Mouse (Mus musculus) fat pad, adult 2 months (tissue): ENCODE measurements around the gene Cngb1.

Experiments used
- DNase-seq: peaks from one replicate; pipeline ENCODE4 v3.0.0-alpha.2; 2011; ENCODE audit warnings: low read depth, low spot score; ENCODE audit errors: extremely low read depth

Cngb1 gene

DNA sequence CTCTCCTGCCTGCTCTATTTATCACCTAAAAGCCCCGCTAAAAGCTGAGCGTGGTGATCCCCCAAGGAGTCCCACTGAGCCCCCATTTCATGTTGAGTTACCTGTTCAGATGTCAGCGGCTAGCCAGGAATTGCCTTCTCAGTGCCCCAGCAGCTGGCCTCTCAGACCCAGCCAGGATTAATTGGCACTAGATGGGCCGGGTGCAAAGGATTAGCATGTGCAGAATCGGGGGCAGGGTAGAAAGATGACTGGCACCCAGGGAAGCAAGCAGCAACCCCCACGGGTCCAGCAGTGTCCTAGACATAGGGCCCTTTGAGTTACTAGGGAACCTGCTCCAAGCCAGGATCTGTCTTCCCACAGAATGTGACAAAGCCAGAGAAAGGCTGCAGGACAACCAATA lies at the start of gene Cngb1:
Gene Cngb1 (minus strand): TSS at position 155 of the 400 bp plus-strand sequence.
- DNase-seq = no peak

DNA sequence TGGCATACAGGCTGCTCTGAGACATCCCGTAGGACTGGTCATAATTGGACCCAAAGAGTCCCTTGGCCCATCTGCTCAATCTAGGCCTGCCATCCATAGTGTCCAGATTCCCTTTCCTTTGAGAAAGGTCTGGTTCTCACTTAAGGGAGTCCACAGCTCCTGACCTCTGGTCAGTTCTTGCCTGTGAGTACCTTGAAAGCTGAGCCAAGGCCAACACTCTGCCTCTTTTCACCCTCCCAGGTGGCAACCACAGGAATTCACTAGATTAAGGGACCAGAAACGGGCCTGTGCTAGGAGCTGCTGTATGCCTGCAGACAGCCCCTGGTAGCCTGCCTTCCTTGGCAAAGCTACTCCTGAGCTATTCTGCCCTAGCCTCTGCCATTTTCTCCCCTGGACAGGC lies 48.2 kb upstream of the Cngb1 start:
- DNase-seq = no peak

DNA sequence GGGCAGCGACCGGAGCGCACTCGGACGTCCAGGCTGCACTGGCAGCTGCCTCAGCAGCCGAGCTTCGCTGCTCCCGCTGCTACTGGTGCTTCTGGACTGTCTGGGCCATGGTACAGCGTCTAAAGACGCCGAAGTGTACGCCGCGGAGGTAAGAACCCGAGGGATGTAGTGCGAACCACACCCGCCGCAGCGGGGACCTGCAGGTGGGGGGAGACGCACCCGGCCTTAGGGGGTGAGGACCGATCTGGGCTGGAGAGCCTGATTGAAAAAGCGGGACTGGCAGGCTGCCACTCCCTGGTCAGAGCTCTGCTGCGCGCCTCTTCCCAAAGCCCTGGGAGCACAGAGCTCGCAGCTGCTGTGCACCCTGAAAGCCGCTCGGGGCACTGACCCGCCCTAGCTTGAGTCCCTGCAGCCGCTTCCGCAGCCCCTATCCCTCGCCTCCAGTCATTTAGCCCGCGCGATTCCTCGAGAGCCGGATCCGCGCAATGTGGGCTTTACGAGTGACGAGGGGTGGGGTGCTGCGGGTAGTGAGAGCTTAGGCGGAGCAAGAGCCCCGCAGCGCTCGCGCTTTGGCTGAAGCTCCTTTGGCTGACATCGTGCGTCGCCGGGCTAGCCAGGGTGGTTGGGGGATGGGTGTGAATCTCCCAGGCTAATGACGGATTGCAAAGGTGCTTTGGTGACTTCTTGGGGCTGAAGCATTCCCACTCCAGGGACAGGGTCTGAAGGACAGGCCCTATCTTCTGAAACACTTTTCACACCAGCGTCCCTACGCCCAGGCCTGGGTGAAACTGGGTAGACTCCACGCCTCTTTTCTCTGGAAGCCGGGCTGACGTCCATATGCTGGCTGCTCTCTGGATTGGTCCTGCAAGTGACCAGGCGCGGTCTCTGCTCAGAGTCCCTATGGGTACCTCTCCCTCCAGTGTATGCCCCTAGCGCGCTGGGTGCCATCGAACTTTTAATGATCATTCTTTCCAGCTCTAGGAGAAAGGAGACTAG lies 46.8 kb upstream of the Cngb1 start:
- DNase-seq = no peak

DNA sequence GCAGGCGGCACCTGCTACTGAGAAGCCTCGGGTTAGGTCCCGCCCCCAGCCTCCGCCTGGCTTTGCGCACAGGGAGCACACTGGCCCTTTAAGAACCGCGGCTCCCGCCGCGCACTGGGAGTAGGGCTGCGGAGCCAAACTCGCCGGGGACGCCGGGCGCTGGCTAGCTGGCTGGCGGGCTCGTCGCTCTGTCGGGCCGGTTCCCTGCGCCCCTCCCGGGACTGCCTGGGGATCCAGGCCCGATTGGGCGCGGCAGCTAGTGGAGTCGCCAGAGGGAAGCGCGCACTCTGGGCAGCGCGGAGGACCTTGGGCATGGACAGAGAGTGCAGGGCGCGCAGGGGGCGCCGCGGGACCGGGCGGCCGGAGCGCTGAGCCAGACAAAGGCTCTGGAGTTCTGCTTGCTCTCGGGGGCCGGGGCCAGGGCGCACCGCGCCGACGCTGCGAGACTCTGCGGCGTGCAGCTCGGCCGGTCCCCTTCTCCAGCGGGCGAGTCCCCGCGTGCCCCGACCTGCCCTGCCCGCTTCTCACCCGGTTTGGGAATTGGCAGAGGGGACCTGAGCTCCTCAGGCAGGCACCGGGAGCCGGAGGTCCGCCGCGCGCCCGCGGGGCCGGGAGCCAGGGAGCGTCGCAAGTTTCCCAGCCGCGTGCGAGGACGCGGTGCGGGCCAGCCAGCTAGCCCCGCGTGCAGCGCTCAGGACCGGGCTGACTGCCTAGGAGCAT lies 45.9 kb upstream of the Cngb1 start, which contains the start of gene Mmp15:
Gene Mmp15 (plus strand): TSS at position 118 of the 720 bp plus-strand sequence.
- no peak for DNase-seq

DNA sequence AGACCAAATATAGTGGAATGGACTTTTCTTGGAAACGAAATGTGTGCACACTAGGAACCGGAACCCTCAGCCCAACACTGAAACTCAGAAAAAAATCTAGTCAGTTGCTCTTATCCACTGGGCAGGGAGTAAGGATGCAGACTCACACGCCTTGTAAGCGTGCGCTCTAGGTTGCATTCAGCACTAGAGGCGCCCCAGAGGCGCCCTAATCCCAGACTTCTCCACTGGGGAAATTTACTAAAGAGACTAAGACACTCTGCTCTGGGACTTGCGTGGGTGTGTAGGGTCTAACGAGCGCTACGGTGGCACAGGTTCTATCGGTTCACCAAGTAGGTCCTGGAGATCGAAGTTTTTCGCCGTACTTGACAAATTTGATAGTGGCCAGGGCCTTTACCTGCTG lies 45.1 kb upstream of the Cngb1 start:
- no peak for DNase-seq

DNA sequence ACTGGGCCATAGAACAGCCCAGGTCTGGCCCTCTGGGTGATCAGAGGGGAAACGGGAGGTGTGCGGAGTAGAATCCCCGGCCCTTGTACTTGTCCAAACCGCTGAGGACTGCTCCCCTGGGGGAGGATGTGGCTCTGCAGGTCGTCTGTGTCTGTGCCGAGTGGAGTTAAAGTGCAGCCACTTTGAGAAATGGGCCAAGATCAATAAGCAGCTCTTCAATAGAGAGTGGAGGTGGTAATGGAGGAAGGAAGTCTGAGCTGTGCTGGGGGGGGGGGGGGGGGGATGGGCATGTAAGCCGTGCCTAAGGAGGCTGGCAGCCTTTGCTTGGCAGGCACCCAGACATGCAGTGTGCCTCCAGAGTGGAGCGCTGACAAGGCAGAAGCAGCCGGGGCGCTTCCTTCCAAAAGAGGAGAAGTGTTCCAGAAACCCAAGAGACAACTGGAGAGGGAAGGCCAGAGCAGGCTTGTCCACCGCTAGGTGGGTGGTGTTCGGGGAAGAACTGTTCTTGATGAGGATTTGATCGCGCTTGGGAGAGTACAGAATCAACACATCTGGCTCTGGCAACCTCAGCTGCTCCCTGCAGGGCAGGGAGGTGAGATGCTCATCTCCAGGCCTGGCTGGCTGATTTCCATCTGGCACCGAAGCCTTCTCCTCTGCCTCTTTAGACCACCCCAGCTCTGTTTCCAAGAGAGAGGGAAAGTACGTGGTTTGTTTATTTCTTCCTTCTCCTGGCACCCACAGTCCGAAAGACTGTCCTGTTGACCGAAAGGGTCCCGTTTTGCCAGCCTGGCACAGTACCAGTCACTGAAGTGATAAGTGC lies 42.6 kb upstream of the Cngb1 start:
- DNase-seq = peak; percentile 85

DNA sequence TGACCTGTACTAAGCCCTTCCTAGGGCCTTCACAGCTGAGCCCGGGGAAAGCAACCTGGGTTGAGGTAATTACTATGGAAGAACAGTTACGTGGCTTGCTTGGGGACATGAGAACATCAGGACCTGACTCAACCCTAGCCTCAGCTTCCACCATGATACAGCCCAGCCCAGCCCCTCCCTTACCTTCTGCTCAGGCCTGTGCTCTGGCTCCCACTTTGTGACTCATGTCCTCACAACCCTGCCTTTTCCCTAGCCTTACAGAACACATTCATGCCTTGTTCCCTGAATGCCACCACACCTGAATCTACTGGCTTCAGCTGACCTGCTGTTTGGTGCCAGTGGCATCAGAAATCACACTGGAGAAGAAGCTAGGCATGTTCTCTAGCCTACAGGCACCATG lies 42.0 kb upstream of the Cngb1 start:
- DNase-seq = no peak

DNA sequence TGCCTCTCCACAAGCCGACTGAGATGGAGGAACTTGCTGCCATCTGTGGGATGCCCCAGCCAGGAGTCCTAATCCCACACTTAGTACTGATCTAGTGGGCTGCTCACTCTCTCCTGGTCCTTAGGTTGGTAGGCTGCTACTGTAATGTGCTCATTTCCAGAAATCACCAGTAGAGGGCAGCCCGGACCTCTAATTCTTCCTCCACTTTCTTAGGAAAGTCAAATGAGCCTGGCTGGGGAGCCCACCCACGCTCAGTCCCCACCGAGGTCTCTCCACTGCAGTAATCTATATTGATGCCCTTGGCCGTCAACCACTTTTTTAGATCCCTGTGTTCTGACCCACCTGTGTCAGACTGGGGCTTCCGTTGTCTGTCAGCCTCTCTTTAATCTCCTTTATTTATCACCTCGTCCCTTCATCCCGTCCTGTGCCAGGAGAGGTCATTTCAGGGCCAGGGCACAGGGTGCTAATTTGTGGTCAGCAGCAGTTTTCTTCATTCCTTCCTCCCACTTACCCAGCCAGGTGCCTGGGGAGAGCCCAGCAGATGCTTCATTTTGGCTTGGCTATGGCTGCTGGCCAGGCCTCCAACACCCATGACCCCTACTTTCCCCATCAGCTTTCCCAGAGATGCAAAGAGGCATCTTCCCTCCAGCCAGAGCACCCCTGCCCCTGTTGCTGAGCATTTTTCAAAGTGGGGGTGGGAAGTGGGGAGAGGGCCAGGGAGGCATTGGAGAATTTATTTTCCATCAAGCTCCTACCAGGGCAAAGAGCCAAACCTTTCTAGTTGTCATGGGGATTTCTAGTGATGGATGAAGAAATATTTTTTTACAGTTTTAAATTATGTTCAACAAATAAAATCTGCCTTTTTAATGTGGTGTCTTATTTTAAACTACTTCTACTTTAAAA lies 40.5 kb upstream of the Cngb1 start:
- no peak for DNase-seq

DNA sequence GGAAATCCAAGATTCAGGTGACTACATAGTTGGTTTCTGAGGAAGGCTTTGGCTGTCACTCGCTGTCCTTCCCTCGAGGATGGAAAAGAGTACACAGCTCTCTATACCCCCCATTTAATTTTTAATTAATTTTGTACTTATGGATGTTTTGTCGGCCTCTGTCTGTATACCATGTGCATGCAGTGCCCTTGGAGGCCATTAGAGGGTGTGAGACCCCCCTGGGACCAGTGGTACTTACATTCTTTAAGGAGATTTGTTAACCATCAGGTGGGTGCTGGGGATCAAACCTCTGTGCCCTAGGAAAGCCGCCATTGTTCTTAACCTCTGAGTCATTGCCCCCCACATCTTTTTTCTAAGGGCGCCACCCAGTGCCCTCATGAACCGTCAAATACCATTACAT lies 38.3 kb upstream of the Cngb1 start:
- no peak for DNase-seq

DNA sequence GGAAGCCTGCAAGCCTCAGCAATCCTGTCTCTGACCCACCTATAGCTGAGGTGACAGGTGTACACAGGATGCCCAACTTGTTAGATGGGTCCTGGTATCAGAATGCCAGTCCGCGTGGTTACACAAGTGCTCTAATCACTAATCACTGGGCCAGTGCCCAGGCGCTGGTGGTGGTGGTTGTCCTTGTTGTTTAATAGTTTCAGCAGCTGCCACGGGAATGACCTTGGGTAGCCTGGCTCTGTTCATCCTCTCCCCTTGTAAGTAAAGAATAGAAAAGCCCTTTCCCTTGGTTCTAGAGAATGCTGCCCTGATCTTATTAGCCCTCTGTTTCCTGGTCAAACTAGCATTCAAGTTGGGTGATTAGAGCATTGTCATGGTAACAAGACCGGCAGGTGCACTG lies 35.3 kb upstream of the Cngb1 start:
- DNase-seq = no peak

DNA sequence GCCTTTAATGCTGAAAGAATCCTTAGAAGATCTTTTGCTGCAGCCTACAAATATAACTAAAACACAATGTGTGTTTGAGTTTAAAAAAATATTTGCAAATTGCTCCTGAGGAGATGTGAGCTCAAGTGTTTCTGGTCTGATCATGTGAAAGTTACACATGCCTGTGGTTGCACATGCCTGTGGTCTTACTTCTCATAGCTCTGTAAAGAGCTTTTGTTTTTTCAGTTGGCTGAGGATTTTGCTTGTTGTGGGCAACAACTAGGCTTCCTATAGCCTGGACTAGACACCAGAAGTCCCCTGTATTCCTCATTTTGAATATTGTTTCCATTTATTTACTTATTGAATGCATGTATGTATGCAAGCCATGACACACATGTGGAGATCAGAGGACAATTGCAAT lies 30.0 kb upstream of the Cngb1 start:
- no peak for DNase-seq

DNA sequence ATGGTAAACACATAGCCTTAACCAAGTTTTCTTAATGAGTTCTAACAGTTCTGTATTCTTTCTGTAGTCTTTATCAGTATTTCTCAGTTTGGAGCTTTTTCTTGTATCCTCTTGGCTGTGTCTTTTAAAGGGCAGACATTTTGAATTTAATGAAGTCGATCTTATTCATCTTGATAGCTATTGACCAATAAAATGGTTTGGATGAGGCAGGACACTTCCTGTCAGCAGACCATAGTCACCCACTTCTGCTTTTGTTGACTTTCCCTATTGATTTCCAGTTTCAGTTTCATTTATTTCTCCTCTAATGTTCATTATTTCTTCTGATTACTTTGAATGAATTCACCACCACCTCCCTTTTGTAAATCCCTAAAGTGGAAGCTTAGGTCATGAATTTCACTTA lies 29.3 kb upstream of the Cngb1 start:
- no peak for DNase-seq

DNA sequence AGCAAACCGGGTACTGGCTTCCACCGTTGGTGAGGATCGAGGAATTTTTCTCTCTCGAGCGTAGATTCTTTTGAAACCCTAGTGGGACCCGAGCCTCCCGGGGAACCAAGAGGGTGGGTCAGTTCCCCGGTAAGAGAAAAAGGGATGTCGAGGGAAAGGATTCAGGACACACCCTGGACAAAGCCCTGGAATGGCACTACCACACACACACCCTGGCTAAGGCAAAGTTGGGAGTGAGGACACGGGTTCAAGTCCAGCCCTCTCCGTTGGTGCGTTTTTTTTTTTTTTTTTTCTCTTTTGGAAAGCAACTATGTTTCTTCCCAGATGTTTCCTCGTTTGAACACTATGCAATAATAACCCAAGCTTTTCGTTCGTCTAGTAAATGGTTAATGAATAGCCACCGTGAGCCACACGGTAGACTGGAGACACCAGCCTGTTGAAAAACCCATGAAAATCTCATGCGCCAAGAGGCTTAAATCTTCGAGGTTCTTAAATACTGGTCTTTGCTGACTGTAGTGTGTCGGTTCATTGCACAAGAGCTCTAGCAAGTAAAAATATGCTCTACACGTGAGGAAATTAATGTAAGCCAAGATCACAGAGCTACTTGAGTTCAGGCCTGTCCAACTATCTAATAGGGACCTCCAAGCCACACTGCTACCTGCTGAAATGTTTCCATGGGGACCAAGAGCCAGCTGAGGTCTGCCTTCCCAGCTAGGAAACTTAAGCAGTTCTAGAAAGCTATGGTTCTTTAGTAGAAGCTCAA lies 26.2 kb upstream of the Cngb1 start:
- DNase-seq = no peak

DNA sequence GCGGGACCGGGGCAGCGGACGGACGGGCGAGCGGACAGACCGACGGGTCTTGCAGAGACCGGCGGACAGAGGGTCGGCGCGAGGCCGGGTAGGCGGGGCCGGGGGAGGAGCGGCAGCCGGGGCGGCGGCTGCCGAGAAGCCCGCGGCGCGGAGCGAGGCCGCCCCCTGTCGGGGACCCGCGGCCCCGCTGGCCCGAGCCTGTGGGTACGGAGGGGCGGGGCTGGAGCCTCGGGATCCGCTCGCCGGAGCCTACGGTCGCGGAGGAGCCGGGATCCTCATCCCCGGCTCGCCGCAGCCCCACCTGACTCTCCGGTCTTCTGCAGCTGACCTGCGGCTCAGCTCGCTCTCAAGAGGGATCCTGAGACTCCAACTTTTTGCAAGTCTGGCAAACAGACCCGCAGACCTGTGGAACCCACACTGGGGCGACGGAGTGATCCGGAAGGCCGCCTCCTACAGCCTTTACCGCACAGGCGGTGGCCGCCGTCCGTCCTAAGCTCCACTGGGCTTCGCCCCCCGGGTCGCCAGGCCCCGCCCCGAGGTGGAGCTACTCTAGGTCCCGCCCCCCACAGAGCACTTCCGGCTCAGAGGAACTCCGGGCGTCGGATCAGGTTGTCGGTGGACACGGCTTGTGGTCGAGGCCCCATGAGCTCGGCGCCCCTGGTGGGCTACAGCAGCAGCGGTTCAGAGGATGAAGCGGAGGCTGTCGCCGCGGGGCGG lies 25.5 kb upstream of the Cngb1 start, which contains the start of the genes Zfp319 and Usb1:
Gene Zfp319 (minus strand): TSS at position 231 of the 717 bp plus-strand sequence.
Gene Usb1 (plus strand): TSS at position 565 of the 717 bp plus-strand sequence.
- DNase-seq = no peak

DNA sequence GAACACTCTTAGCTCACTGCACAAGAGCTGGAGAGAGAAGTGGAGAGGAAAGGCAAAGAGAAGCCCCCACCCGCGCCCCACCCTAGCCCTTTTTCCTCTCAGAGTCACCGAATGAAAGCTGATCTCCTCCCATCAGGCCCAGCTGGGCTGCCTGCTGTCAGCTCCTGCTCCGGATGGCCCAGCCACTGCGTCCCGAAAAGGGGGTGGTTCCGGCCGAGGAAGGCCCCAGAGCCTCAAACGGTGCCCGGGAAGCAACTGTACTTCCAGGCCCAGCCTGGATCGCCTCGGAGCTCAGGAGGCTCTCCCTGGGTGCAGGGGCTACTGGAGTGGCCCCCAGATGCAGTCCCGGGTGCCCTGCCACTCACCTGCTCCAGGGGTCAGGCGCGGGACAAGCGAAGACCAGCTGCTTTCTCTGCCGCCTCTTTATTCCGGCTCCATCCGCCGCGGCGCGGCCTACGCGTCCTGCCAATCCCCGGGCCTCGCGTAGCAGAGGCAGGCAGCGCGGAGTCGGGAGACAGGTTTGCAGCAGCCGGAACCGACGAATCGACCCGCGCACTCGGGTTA lies 24.9 kb upstream of the Cngb1 start:
- DNase-seq = no peak

DNA sequence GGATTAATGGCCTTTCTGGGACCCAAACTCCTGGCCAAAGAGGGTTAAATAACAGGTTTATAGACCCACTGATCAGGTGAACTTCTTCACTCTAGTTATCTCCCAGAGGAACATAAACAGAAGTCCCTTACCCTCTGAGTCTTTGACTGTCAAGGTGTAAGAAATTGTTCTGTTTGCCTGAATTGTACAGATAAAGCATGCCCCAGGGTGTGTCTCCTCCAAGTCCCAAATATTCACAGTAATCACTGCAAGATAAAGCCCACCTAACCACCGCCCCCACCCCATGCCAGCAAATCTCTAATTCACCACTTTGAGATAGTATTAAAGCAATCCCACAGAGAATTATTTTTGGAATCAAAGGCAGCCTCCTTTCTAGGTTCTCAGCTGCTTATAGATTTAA lies 24.0 kb upstream of the Cngb1 start:
- DNase-seq = no peak

DNA sequence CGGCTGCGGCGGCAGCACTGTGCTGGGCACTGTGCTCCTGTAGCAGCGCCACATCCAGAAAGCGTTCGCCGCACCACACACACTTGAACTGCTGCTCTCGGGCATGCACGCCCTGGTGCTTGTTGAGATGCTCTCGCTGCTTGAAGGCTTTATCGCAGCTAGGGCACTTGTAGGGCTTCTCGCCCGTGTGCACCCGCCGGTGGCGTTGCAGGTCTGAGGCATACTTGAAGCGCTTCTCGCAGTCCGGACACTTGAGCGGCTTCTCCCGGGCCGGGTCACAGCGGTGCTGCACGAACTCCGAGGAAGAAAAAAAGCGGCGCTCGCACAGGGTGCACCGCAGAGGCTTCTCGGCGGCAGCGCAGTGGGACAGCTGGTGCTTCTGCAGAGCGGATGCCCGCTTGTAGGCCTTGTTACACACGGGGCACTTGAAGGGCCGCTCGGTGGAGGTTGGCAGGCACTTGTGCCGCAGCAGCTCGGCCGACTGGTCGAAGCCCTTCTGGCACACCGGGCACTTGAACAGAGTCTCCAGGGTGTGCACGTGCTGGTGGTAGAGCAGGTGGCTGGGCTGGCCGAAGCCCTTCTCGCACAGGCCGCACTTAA lies 21.6 kb upstream of the Cngb1 start:
- no peak for DNase-seq

DNA sequence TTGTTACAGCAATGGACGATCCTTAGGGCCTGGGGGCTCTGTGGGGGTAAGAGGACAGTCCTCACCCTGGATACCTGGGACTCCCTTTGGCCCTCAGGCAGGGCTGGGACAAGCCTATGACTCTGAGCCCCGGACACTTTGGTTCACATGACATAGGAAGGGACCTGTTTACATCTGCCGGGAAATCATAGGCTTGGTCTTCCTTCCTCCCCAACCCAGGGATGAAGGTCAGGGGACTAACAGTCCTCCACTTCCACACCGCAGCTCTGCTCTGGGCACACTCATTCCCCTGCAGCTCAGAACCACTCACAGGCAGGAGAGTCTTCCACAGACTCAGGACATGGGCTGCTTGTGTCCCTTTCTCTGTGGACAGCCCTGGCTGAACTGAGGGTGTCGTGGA lies 20.4 kb upstream of the Cngb1 start:
- DNase-seq = no peak
